Mouse (Mus musculus): Measurements from ENCODE around the gene Diaph3. TPM values are rescaled to one million over a fixed set of nuclear protein-coding genes. Genes with fewer than 3 reads are reported as not detected.
"Not testable (repeated sequence)": the region's sequence is repeated elsewhere in the genome, so short reads cannot be mapped to it uniquely, and the experiment has no call there.

Diaph3 gene
- polyA plus RNA-seq, 1 experiment from 2014 or later: 12.1 TPM

GRCm38 (mm10) chr14:87121868-87122267, 19.2 kb downstream of the Diaph3 start:
- DNase-seq (ENCODE audit: low spot score): no peak
- Histone ChIP-seq H3K4me1 (peaks cover 15% of the 10 kb centered on the region), H3K27ac (replicated peaks) (no peak overlapping the region), H3K4me3 (no peak overlapping the region), H3K9me3 (replicated peaks) (no peaks in the 10 kb centered on the region), H3K36me3 (peaks cover 5% of the 10 kb centered on the region; the same call in 1 of the 2 replicates), H3K27me3 (ENCODE audit: low read depth, poor library complexity, severe bottlenecking) (no peaks in the 10 kb centered on the region)
- 61% methylated on average over 6 of the region's 6 CpGs for WGBS

- peaks cover 13% of the 10 kb centered on the region for H3K4me1 ChIP-seq
- WGBS: 15% methylated on average over 2 of the region's 2 CpGs
- no peak overlapping the region for H3K4me3 ChIP-seq
- H3K36me3 ChIP-seq: 0 out of 2 replicates have a peak, but pooled peaks cover 2% of the 10 kb centered on the region
- no peak overlapping the region for H3K27ac ChIP-seq (replicated peaks)
- no peaks in the 10 kb centered on the region for H3K27me3 ChIP-seq (ENCODE audit: low read depth, poor library complexity, severe bottlenecking)
- H3K9me3 ChIP-seq (replicated peaks): no peaks in the 10 kb centered on the region
- no peak for DNase-seq (ENCODE audit: low spot score)
Measured at GRCm38 (mm10) chr14:87110634-87111033, 30.4 kb downstream of the Diaph3 start.

- 92% methylated on average over 1 of the region's 1 CpGs for WGBS
- no peak for DNase-seq (ENCODE audit: low spot score)
- Histone ChIP-seq H3K9me3 (replicated peaks) (no peaks in the 10 kb centered on the region), H3K4me1 (no peaks in the 10 kb centered on the region), H3K4me3 (no peak overlapping the region), H3K36me3 (no peaks in the 10 kb centered on the region), H3K27ac (replicated peaks) (no peak overlapping the region), H3K27me3 (ENCODE audit: low read depth, poor library complexity, severe bottlenecking) (no peaks in the 10 kb centered on the region)
Measured at GRCm38 (mm10) chr14:87099380-87100088, 41.5 kb downstream of the Diaph3 start.

GRCm38 (mm10) chr14:87098093-87098492, 42.9 kb downstream of the Diaph3 start:
- no peaks in the 10 kb centered on the region for H3K36me3 ChIP-seq
- H3K4me1 ChIP-seq: no peaks in the 10 kb centered on the region
- H3K27ac ChIP-seq (replicated peaks): no peak overlapping the region
- DNase-seq (ENCODE audit: low spot score): no peak
- no peaks in the 10 kb centered on the region for H3K9me3 ChIP-seq (replicated peaks)
- 83% methylated on average over 2 of the region's 2 CpGs for WGBS
- no peaks in the 10 kb centered on the region for H3K27me3 ChIP-seq (ENCODE audit: low read depth, poor library complexity, severe bottlenecking)
- no peak overlapping the region for H3K4me3 ChIP-seq

- WGBS: 94% methylated on average over 3 of the region's 3 CpGs
- DNase-seq (ENCODE audit: low spot score): no peak
- Histone ChIP-seq H3K27ac (replicated peaks) (no peak overlapping the region), H3K36me3 (peaks cover 21% of the 10 kb centered on the region; the same call in 1 of the 2 replicates), H3K9me3 (replicated peaks) (no peaks in the 10 kb centered on the region), H3K4me1 (no peaks in the 10 kb centered on the region), H3K27me3 (ENCODE audit: low read depth, poor library complexity, severe bottlenecking) (no peaks in the 10 kb centered on the region), H3K4me3 (no peak overlapping the region)
Measured at GRCm38 (mm10) chr14:87091522-87091921, 49.5 kb downstream of the Diaph3 start.

- Histone ChIP-seq H3K4me1 (no peaks in the 10 kb centered on the region), H3K36me3 (peaks cover 21% of the 10 kb centered on the region; the same call in 1 of the 2 replicates), H3K4me3 (no peak overlapping the region), H3K27ac (replicated peaks) (no peak overlapping the region), H3K9me3 (replicated peaks) (no peaks in the 10 kb centered on the region), H3K27me3 (ENCODE audit: low read depth, poor library complexity, severe bottlenecking) (no peaks in the 10 kb centered on the region)
- WGBS: 93% methylated on average over 5 of the region's 5 CpGs
- no peak for DNase-seq (ENCODE audit: low spot score)
Measured at GRCm38 (mm10) chr14:87091108-87091507, 49.9 kb downstream of the Diaph3 start.

GRCm38 (mm10) chr14:87088928-87089327, 52.1 kb downstream of the Diaph3 start:
- WGBS: 84% methylated on average over 4 of the region's 4 CpGs
- no peaks in the 10 kb centered on the region for H3K27me3 ChIP-seq (ENCODE audit: low read depth, poor library complexity, severe bottlenecking)
- H3K4me3 ChIP-seq: no peak overlapping the region
- no peaks in the 10 kb centered on the region for H3K4me1 ChIP-seq
- no peak overlapping the region for H3K27ac ChIP-seq (replicated peaks)
- no peaks in the 10 kb centered on the region for H3K9me3 ChIP-seq (replicated peaks)
- DNase-seq (ENCODE audit: low spot score): no peak
- H3K36me3 ChIP-seq: peaks cover 21% of the 10 kb centered on the region; the same call in 1 of the 2 replicates

- Histone ChIP-seq H3K9me3 (replicated peaks) (no peaks in the 10 kb centered on the region), H3K36me3 (peaks cover 21% of the 10 kb centered on the region; the same call in 1 of the 2 replicates), H3K4me3 (no peak overlapping the region), H3K27ac (replicated peaks) (no peak overlapping the region), H3K4me1 (no peaks in the 10 kb centered on the region), H3K27me3 (ENCODE audit: low read depth, poor library complexity, severe bottlenecking) (no peaks in the 10 kb centered on the region)
- no peak for DNase-seq (ENCODE audit: low spot score)
- 95% methylated on average over 5 of the region's 5 CpGs for WGBS
Measured at GRCm38 (mm10) chr14:87088456-87088855, 52.6 kb downstream of the Diaph3 start.

- H3K27ac ChIP-seq (replicated peaks): no peak overlapping the region
- no peaks in the 10 kb centered on the region for H3K9me3 ChIP-seq (replicated peaks)
- H3K36me3 ChIP-seq: peaks cover 21% of the 10 kb centered on the region; the same call in 1 of the 2 replicates
- H3K27me3 ChIP-seq (ENCODE audit: low read depth, poor library complexity, severe bottlenecking): no peaks in the 10 kb centered on the region
- no peak for DNase-seq (ENCODE audit: low spot score)
- no peaks in the 10 kb centered on the region for H3K4me1 ChIP-seq
- WGBS: 86% methylated on average over 1 of the region's 1 CpGs
- H3K4me3 ChIP-seq: no peak overlapping the region
Measured at GRCm38 (mm10) chr14:87087996-87088395, 53.0 kb downstream of the Diaph3 start.

- H3K36me3 ChIP-seq: peaks cover 21% of the 10 kb centered on the region; the same call in 1 of the 2 replicates
- H3K27me3 ChIP-seq (ENCODE audit: low read depth, poor library complexity, severe bottlenecking); H3K9me3 ChIP-seq (replicated peaks); H3K27ac ChIP-seq (replicated peaks); H3K4me3 ChIP-seq; DNase-seq (ENCODE audit: low spot score); H3K4me1 ChIP-seq: not testable (repeated sequence)
- WGBS: 76% methylated on average over 8 of the region's 8 CpGs
Measured at GRCm38 (mm10) chr14:87084906-87085305, 56.1 kb downstream of the Diaph3 start.

GRCm38 (mm10) chr14:87083911-87084310, 57.1 kb downstream of the Diaph3 start:
- no peak for DNase-seq (ENCODE audit: low spot score)
- no peaks in the 10 kb centered on the region for H3K9me3 ChIP-seq (replicated peaks)
- 88% methylated on average over 6 of the region's 6 CpGs for WGBS

GRCm38 (mm10) chr14:87079725-87080124, 61.3 kb downstream of the Diaph3 start:
- no peak for DNase-seq (ENCODE audit: low spot score)
- no peaks in the 10 kb centered on the region for H3K27me3 ChIP-seq (ENCODE audit: low read depth, poor library complexity, severe bottlenecking)
- no peaks in the 10 kb centered on the region for H3K9me3 ChIP-seq (replicated peaks)
- no peak overlapping the region for H3K4me3 ChIP-seq
- H3K36me3 ChIP-seq: 0 out of 2 replicates have a peak, but pooled peaks cover 3% of the 10 kb centered on the region
- no peak overlapping the region for H3K27ac ChIP-seq (replicated peaks)
- H3K4me1 ChIP-seq: no peaks in the 10 kb centered on the region
- WGBS: 90% methylated on average over 2 of the region's 2 CpGs

More at GRCm38 (mm10) chr14:87083911-87084310, 57.1 kb downstream of the Diaph3 start:
- no peaks in the 10 kb centered on the region for H3K4me1 ChIP-seq
- peaks cover 17% of the 10 kb centered on the region; the same call in 1 of the 2 replicates for H3K36me3 ChIP-seq
- H3K4me3 ChIP-seq: no peak overlapping the region
- no peak overlapping the region for H3K27ac ChIP-seq (replicated peaks)
- H3K27me3 ChIP-seq (ENCODE audit: low read depth, poor library complexity, severe bottlenecking): no peaks in the 10 kb centered on the region

- WGBS: 83% methylated on average over 2 of the region's 2 CpGs
- Histone ChIP-seq H3K27ac (replicated peaks) (no peak overlapping the region), H3K27me3 (ENCODE audit: low read depth, poor library complexity, severe bottlenecking) (no peaks in the 10 kb centered on the region), H3K9me3 (replicated peaks) (no peaks in the 10 kb centered on the region), H3K4me1 (no peaks in the 10 kb centered on the region), H3K4me3 (no peak overlapping the region), H3K36me3 (peaks cover 12% of the 10 kb centered on the region)
- DNase-seq (ENCODE audit: low spot score): no peak
Measured at GRCm38 (mm10) chr14:87075021-87075531, 66.0 kb downstream of the Diaph3 start.

All from midbrain, embryonic 10.5 days (tissue).